Mouse (Mus musculus) splenic B cell, adult 2 months (primary cell): ENCODE measurements at regions not wholly inside any gene's neighbourhood (a gene's known extent, or its start where the extent isn't known, plus 50 kb on each side); places are given as distances from the start of the nearest gene placed in this dataset.
"Not testable (repeated sequence)": the region's sequence is repeated elsewhere in the genome, so short reads cannot be mapped to it uniquely, and the experiment has no call there.

Experiments
- DNase-seq: peaks from one replicate; pipeline ENCODE4 v3.0.0-alpha.2; 2011; ENCODE audit warnings: low read depth, low spot score
- H3K27me3 ChIP-seq: 2 replicates; pipeline ENCODE4 v1.6.1; 2012; ENCODE audit warnings: mild to moderate bottlenecking, low read length, moderate library complexity, mixed read lengths; ENCODE audit not compliant: control insufficient read depth, poor library complexity, insufficient read depth, severe bottlenecking
- H3K36me3 ChIP-seq: 2 replicates; pipeline ENCODE4 v1.6.1; 2012; ENCODE audit warnings: mild to moderate bottlenecking, low read length, moderate library complexity, mixed read lengths; ENCODE audit not compliant: control insufficient read depth, poor library complexity, insufficient read depth, severe bottlenecking

GRCm38 (mm10) chr6:69662426-69662825 is 1129.6 kb downstream of the Rpia start:
- DNase-seq, result peak; percentile 68
- not testable (repeated sequence) for H3K36me3 ChIP-seq, H3K27me3 ChIP-seq
